Mouse (Mus musculus) NIH3T3 (cell line): ENCODE results near the gene Ppp1r9b.

ENCODE experiments used
- DNase-seq: peaks from one replicate; pipeline ENCODE4 v3.0.0-alpha.2; 2012; ENCODE audit warnings: low read depth

Ppp1r9b gene

DNA sequence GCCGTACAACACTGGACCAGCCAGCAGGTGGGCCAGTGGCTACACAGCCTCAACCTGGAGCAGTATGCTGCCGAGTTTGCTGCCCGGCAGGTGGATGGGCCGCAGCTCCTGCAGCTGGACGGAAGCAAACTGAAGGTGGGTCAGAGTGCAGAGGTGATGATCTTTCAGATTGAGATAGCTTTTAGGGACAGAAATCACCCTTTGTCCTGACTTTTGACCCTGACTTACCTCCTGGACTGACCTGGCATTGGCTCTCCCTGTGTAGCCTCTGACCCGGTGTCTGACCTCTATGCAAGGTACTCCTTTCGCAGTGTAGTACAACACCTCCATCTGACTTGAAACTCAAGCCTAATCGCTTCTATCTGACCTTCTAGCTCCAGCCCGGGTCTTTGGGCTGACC lies 32.6 kb downstream of the Ppp1r9b start:
- no peak for DNase-seq

DNA sequence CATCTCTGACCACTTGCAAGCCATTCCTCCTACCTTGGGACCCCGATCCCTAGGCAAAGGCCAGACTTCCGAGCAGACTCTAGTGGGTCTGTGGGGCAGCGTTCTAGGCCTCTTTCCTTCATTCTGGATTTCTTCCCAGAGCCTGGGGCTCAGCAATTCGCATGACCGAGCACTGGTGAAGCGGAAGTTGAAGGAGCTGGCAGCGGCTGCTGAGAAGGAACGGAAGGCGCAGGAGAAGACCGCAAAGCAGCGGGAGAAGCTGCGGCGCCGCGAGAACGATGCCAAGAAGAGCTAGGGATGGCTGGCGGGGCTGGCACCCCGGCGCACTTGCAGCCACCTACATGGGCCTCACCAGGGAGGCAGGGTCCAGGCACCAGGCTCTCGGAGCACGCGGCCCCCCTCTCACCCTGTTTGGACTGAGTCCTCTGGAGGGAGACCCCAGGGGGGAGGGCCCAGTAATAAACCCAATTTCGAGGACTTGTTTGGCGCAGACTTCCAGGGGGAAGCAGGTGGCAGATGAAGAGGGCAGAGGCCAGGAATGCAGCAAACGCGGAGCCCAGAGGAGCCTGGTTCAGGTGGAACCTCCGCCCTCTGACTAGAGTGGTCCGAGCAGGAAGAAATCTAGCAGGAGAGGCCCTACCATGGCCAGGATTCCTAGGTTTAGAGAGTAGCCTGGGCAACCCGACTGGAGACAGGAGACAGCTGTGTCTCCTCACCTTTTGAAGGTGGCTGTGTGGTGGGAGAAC lies 33.8 kb downstream of the Ppp1r9b start:
- no peak for DNase-seq

DNA sequence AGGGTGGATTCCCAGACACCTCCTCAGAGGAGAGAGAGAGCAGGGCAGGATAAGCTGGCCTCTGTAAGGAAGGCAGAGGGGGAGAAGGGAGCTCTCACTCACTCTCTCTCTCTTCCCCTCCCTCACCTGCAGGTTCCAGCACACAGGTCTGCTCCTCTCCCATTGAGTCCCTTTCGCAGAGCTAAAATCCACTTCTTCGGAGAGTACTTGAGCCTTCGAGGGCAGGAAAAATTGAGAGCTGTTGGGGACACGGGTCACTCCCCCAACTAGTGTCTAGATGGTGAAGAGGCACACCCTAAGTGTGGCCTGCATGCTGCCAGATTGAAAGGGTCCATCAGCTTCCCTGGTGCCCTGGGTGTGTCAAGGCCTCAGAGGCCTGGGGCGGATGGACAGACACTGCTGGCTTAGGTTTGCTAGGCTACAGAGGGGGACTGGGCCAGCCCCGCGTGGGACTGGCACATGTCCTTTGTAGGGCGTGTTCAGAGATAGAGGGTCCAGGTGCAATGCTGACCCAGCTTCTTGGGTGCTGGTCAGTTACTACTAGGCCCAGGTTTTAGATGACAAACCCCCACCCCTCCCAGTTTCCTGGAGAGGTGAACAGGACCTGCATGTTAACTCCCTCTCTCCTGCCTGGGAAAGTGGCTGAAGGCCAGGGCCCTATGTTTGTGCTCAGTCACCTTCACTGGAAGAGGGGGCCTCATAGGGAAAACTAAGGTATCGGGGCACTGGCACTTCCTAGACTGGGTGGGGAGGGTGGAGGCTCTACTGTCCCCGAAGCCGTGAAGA lies 34.6 kb downstream of the Ppp1r9b start:
- no peak for DNase-seq

DNA sequence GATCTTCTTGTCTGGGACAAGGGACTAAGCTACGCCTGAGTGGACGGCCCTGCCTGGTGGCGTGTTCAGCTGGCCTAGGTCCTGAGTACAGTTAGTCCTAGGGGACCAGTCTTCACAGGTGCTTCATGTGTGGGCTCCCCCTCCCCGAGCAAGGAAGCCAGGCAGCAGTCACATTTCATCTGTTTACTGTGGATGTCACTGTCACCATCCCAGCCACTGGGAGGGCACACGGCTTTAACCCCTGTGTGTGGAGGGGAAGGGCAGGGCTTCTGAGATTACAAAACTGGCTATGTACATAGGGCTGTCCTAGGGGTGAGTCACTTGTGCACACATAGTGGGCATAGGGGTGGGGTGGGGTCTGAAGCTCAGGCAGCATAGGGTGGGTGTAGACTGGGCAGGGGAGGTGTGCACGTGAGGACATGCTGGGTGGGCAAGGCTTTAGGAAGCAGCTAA lies 35.3 kb downstream of the Ppp1r9b start:
- no peak for DNase-seq

DNA sequence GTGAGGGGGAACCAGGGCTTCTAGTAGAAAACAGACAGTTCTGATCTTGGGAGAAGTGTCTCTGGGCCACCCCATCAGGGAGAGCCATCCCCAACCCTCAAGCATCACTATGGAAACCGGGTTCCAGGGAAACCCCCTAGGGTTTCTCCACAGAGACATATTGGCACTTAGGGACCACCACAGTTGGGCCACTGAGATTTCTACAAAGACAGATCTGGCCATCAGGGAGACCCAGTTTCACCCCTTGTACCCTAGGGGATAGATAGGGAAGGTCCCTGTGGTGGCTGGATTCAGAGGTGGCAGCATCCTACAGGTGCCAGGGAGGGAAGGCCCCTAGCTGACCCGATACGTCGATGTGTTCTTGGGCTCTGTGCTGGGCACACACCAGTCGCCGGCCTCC lies 36.0 kb downstream of the Ppp1r9b start:
- DNase-seq: no peak

DNA sequence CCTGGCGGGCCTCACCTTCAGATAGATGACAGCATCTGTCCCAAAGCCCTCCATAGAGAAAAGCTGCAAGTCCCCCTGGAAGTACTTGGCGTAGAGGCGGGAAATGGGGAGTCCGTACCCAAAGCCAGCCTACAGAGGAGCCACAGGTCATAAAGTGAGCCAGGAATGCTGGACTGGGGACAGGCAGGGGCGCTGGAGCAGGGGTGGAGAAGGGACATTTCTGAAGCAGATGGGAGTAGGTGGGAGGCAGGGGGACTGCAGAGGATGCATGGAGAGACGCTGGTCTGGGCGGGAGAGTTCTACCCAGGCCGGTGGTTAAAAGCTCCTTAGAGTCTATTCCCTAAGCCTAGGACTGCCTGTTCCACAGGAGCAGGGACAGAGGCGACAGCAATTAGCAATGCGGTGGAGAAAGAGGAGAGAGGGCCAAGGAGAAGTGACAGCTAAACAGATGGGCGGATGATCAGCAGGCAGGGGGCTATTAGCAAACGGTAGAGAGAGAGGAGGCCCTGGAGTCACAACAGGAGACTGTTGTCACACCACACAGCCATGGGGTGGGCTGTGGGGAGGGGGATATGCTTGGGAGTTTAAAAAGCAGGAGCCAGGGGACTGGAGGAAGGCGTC lies 37.1 kb downstream of the Ppp1r9b start:
- DNase-seq: no peak

DNA sequence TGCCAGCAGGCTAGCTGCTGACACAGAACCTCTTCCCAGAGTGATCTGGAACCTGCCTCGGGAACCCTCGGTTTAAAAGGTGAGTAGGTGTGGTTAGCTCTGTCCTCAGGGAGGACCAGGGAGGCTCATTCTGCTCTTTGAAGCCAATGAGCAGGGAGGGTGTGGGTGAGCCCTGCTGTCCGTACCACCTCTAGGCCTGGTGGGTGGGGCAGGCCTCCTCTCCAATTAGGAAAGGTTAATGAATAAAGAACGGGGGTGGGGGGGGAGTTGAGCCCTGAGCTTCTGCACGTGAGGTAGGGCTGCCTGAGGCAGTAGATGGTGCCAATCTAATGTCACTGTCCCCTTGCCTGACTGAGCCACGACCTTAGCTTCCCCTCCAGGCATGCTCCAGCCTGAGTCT lies 42.1 kb downstream of the Ppp1r9b start:
- no peak for DNase-seq

DNA sequence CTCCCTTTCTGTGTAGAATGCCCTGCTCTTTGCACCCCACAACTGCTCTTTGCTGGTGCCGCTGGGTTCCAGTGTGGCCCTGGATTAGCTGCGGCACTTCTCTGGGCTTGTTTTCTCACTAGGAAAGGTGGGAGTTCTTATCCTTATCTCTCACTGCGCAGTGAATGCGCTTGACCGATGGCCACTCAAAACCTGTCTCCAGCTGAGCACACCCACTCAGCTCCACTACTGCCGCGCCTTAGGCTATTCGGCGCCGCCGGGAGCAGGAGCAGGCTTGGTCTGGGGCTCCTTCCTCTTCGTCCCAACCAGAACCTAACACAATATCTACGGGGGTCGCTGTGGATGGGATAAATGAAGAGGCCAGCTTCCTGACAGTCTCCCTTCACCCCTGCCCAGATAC lies 42.8 kb downstream of the Ppp1r9b start:
- DNase-seq: no peak

DNA sequence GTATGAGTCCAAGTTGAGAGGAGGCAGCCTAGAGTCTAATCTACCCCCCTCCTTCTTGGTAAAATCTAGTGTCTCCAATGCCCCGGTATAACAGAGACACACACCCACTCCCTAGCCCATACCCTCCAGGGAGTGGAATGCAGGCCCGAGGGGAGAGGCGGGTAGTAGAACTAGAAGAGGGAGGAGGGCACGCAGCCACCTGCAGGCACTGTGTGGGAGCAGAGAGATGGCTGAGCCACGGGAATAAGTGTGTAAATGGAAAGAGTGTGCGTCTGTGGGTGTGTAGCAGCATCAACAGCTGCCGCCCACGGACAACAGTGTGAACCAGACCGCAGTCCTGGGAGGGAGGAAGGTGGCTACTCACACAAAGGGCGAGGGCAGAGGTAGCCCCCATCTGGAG lies 44.1 kb downstream of the Ppp1r9b start:
- DNase-seq: no peak

DNA sequence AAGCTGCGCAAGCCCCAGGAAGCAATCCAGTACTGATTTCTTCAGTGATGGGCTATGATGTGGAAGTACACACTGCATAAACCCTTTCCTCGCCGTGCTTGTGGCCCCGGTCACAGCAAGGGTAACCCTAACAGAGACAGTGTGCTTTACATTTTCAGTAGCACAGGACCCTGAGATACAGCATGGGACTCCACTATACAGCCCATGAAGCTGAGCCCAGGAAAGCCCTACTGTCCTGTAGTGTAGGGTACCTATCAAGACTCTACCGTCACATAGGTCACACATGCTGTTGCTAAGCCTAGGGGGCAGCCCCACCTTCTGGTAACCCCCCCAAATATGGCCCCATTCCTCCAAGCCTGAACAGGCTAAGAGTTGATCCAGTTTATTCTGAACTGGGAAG lies 45.7 kb downstream of the Ppp1r9b start:
- DNase-seq: no peak

DNA sequence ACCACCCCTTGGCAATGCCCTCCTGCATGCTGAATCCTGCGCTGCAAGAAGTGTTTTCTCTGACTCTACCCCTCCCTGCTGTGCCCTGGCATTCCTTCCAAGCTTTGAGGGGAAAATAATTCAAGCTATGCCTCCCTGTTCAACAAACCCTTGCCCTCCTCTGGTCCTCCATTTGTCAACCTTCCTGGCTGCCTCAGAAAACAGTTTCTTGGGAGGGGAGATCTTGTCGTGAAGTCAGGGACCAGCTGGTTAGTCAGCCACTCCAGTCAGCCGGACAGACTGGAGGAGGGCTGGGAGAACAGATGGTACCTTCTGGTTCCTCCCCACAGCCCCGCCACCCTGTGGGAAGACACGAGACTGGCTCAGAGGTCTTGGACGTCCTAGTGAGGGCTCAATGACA lies 46.5 kb downstream of the Ppp1r9b start:
- DNase-seq: no peak

DNA sequence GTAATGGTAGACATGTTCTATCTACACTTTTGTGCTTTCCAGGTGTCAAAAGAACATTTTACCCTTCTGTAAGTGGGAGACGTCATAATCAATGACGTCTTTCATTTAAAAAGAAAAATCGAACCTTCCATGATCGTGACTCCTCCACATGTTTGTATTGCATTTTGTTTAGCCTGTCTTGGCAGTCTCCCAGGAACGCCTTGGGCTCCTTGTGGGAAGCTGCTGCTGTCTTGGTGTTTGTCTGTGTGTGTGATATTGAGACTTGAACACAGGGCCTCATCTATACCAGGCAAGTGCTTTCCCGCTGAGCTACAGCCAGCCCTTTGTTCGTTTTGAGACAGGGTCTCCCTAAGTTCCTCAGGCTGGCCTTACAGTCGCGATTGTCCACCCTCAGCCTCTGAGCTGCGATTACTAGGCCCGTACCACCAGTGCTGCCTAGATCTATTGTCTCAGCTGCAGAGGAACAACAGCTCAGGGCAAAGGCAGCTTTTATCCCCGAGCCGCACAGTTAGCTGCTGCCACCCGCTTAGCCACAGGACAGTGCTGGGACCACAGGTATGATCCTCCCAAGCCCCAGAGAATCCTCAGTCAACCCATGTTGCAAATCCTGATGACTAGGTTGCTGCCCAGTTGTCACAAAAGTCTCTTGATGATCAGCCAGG lies 47.5 kb downstream of the Ppp1r9b start:
- peak; percentile 31 for DNase-seq

DNA sequence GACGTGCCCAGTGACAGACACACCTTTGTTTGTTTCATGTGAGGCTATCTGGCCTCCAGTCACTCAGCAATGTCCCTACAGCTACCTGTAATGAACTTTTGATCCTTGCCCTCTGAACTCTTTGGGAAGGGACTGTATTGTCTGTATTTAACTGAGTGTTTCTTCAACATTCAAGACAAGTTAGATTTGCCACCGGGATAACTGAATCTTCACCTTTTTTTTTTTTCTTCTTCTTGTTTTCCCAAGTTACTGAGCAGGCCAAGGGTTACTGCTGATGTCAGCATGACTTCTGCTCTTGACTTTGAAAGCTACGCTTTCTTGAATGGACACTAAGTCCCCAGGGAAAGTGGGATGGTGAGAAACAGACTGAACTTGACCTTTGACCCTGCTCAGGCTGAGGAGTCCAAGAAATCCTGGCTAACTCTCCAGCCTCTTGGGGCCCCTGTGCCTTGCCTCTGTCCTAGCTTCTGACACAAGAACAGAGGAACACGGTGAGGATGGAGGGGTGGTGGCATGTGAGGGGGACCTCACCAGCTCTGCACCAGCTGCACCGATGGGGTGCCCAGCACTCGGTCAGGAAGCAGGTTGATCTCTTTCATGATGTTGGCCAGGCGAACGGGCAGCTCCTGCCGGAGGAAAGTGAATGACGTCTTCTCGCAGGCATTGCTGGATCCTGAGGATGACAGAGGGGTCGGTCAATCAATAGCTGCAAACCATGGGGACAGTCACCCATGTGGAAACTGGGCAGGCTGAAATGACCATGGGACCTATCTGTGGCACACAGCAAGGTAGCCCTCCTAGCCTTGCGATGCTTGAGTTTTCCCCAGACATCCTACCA lies 48.2 kb downstream of the Ppp1r9b start:
- no peak for DNase-seq

DNA sequence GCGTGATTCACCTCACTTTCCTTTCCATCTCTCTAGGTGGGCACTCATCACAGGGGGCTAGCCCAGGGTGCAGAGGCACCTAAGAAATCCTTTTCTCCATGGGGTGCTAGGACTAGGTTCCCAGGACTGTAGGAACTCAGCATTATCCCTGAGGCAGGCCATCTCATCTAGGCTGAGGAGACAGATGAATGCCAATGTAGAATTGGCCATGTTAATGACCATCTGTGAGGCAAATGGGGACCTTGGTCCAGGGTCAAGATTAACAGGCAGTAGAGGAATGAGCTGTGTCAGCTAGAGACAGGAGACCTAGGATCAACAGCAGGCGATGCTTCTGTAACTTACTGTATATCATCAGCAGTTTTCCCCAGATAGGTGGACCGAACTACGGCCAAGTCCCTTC lies 48.9 kb downstream of the Ppp1r9b start:
- DNase-seq: no peak

DNA sequence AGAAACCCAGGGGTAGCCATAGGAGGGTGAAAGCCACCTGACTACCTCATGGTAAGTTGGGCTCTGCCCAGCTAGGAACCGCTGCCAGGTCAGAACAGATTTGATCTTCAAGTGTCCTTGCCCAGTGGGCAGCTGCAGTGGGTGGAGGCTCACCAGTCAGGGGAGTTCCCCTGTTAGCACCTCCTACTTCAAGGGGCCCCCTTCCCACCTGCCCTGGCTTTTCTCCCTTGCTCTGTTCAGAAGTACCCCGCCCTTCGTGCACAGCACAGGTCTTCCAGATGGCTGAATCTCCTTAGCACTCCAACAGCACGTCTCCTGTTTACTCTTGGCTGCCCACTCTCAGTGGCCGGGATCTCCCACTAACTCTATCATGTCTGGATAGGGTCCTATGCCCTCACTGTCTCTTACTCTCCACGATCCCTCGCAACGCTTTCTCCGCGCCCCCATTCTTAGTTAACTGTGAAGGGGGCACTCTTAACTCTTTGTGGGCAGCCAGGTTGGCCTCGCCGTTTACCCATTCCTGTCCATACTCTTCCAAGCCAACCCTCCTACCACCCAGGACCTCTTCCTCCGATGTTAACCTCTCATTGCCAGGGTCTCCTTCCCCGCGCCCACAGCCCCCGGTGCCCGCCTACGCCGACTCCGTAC lies 49.8 kb downstream of the Ppp1r9b start:
- DNase-seq: peak; percentile 33

DNA sequence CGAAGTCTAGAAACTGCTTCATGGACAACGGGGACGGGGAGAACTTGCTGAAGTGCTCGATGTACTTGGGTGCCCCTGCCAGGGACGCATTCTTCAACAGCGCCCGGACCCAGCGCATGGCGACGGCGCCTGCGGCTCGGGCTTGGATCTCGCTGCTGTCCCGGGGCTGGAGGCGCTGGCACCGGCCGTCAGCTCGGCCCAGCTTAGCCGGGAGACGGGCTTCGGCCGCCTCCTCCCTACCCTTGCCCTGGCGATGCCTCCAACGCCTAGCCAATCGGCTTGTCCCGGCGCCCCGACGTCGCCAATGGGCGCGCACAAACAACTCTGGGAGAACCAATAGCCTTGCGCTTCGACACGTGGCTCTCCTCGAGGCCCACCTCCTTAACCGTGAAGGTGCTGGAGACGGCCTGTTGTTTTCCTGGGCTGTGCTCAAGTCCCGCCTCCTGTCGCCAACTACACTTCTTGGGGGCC lies 50.3 kb downstream of the Ppp1r9b start, which contains the start of gene Pdk2:
Gene Pdk2 (minus strand): TSS at position 216 of the 471 bp plus-strand sequence.
- peak; percentile 97 for DNase-seq

DNA sequence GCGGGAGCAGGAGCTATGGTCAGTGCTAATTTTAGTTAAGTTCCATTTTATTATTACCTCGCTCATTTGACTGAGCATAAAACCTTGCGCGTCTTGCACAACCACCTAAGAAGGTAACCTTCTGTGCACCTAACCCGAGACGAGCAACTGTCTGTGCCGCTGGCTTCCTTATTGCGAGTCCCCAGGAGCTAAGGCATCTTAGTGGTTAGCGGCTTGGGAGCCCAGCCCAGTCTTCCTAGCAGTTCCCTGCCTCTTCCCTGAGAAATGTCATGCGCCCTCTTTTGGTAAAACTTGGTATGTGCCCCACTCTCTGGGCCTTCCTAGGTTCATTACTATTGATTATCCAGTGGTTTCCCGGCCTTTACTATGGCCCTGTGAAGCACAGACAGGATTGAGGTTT lies 51.3 kb downstream of the Ppp1r9b start:
- peak; percentile 93 for DNase-seq

DNA sequence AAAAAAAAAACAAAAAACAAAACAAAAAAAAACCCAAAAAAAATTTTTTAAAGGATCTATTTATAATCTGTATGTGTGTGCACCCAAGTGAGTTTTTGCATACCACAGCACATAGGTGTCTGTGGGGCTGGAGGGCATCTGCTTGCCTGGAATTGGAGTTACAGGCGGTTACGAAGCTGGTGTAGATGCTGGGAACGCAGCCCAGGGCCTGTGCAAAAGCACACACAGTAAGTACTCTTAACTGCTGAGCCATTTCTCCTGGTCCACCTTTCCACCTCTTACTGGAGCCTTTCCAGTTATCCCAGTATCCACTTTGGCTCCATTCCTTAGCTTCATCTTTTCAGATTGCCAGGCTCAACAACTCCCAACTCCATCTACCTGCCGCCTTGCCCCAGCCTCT lies 52.2 kb downstream of the Ppp1r9b start:
- DNase-seq: no peak

DNA sequence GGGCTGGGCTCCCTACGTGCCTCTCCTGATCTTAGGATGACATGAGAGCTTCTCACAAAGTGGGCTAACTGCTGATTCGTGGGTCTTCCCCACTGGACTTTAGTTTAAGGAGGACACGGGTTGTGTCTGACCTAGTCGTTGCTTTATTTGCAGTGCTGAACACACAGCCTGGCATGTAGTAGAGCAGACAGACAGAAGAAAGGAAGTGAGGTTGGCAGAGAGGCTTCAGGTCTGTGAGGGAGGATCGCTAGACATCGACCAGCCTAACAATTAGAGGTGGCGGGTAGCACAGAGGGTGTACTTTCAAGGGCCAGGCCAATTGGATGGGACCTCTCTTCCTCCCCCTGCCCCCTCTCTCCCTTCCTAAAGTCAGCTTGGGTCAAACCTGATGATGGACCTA lies 52.8 kb downstream of the Ppp1r9b start:
- no peak for DNase-seq

DNA sequence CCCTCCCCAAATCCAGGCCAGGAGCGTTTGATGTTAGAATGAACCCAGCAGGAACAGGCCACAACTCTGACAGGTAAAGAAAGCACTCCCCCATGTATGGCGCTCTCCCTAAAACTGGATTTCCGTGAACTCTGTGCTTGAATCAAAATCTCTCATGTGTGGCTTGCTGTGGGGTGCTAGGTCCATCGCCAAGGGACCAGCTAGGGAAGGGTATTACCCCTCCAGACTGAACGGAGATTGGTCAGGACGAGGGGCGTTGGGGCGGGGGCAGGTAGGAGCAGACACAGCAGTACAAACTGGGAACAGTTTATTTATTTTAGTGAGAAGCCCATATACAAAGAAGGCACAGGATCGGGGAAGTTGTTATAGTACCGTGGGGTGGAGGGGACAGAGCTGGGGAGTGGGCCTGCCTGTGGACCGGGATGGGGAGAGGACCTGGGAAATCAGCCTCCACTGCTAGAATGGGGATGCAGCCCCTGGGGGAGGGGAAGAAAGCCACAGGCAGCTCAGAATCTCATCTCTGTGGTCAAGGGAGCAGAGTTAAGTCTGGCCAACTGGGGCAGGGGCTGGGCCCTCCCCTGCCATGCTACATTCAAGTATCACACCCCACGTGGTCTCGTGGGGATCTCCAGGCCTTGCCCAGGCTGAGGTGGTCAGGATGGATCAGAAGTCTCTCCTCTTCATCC lies 53.5 kb downstream of the Ppp1r9b start:
- DNase-seq: no peak
